Mouse (Mus musculus) cerebellum, adult 11-12 months (tissue): ENCODE measurements around the gene Otop2.
A peak's percentile ranks its signal among the peaks of the same experiment; 100 is the strongest.

ENCODE experiments used
- DNase-seq: peaks from one replicate; pipeline ENCODE4 v3.0.0; 2022

The Otop2 gene

DNA sequence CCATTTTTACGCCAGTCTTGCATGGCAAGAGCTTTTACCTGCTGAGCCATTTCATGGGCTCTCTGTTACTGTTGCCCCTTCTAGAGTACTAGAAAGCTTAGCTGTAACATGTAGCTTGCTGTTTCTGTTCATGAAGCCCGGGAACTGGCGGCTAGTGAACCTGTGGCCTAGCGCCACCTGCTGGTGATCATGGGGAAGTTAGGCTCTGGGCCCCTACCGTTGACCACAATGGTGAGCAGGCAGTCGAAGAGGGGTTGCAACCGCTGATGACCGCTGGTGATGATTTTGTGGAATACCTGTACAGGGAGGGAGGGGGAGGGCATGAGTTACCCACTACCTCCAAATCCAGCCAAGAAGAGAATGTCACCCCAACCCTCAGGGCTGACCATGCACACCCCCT lies 47.2 kb downstream of the Otop2 start:
- peak; percentile 68 for DNase-seq

DNA sequence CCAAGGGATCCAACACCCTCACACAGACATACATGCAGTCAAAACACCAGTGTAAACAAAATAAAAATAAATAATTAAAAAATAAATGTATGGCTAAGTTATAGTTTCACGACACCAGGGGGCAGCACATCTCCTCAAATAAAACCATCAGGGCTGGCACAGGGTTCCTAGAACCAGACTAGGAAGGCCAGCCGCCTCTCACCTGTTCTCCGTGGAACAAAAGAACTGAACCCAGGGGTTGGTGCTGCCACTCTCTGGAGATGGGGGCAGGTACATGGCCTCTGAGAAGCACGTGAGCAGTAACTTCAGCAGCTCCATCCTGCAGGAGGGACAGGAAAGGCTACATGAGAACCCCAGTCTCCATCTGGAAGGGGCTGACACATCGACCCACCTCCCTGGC lies 51.5 kb downstream of the Otop2 start:
- peak; percentile 79 for DNase-seq

GRCm38 (mm10) chr11:115359293-115359692 lies 52.3 kb downstream of the Otop2 start:
- no peak for DNase-seq

DNA sequence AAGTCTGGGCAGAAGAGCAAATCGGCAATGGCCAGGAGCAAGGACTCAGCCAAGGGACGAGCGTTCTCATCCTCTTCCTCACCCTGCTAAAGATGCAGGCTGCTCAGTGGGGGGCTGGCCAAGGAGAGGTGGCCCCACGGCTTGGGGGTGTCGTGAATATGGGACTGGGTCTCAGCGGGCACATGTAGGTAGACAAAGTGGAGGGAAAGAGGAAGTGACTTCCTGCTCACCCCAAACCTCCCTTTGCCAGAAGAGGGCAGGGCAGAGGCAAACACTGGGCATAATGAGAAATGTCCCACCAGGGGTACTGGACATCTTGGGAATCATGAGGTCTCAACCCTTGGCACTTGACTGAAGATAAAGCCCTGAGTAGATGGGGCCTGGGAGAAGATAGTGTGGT lies 52.8 kb downstream of the Otop2 start:
- DNase-seq: no peak

GRCm38 (mm10) chr11:115364136-115364535 lies 57.2 kb downstream of the Otop2 start:
- DNase-seq: no peak

DNA sequence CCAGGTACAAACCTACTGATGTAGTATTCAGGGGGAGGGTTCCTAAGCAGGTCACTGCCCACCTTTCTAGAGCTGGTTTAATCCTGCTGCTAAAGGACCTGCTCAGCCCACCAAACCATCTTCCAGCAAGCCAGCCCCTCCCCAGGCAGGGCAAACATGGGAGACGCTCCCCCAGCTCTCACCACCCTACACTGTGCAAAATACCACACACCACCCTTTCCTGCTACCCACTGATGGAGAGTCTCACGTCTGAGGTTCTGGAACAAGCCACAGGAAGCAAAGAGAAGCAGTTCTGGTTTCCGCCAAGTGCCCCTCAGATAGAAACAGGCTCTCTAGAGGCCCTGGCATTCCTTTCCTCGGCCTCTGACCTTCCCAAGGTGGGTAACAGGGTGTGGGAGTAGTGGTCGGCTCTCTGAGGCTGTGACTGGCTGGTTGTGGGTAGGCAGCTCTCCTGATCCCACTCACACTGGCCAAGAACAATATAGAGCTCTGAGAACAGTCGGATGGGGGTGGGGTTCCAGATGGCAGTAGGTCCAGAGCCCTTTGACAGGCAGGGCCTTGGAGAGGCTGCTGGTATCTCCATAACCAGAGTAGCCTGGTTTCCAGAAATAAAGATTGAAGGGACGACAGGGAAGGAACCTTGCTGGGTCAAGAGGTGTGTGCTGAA lies 59.2 kb downstream of the Otop2 start:
- peak; percentile 64 for DNase-seq

DNA sequence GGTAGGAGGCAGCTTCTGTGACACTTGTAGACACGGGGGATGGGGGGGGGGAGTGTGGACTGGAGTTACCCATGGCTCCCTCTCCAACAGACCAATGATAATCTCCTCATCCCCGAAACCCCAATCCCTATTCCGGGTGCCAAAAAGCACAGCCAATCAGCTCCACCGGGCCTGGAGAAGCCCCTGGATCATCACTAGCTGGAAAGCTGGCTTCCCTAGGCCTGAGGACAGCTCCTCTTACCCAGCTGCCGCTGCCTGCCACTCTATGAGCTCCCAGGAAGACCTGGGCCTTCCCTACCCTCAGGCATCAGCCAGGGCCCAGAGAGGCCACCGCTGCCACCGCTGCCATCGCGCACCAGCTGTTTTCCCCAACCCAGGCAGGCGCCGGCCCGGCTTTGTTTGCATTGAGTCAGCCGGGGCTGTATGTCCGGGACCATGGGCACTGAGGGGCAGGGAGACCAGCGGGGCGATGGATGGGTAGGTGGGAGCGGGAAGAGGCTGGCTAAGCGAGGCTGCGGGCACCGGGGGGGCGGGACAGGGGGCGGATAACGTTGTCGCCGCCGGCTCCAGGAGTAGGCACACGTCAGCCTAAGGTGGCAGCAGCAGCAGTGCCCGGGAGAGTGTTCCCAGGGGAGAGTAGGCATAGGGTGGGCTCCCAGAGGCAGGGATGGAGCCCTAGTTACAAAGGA lies 59.9 kb downstream of the Otop2 start:
- DNase-seq: peak; percentile 79

- peak; percentile 92 for DNase-seq
Observed at GRCm38 (mm10) chr11:115367395-115367944, 60.5 kb downstream of the Otop2 start, which contains the start of gene Hid1. Hid1 (minus strand) TSS chr11:115367756.

DNA sequence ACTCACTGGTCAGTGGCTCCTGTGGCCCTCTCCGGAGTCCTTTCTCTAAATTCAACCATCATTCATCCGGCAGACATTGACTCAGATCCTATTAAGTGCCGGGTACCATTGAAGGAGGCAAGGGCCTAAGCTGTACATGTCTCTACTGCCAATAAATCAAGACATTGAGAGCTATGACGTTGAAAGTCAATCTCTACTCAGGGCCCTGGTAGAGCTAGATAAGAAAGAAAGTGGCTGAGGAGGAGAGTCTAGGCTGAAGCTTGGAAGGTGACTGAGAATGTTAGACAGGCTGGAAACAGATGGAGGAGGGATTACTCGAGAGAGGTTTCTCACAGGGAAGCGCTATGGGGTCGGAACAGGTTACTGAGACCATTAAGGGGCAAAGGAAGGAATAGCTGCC lies 63.4 kb downstream of the Otop2 start:
- DNase-seq: no peak

- DNase-seq: no peak
Observed at GRCm38 (mm10) chr11:115371354-115371753, 64.4 kb downstream of the Otop2 start.

DNA sequence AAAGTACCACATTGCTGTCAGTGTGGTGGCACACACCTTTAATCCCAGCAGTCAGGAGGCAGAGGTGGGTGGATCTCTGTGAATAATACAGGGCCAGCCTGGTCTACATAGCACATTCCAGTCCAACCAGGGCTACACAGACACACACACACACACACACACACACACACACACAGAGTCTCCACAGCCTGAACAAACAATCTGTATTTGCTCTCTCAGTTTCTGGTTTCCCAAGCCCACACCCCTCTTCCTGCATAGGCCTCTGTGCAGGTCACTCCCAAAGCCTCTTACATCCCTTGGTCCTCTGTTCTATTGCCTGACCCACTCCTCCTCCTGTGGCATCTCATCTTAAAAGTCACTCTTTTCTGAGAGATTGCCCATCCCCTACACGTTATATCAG lies 65.1 kb downstream of the Otop2 start:
- DNase-seq: no peak

GRCm38 (mm10) chr11:115372737-115373136 lies 65.8 kb downstream of the Otop2 start:
- DNase-seq: no peak

GRCm38 (mm10) chr11:115373805-115374694 lies 67.1 kb downstream of the Otop2 start:
- peak; percentile 81 for DNase-seq

DNA sequence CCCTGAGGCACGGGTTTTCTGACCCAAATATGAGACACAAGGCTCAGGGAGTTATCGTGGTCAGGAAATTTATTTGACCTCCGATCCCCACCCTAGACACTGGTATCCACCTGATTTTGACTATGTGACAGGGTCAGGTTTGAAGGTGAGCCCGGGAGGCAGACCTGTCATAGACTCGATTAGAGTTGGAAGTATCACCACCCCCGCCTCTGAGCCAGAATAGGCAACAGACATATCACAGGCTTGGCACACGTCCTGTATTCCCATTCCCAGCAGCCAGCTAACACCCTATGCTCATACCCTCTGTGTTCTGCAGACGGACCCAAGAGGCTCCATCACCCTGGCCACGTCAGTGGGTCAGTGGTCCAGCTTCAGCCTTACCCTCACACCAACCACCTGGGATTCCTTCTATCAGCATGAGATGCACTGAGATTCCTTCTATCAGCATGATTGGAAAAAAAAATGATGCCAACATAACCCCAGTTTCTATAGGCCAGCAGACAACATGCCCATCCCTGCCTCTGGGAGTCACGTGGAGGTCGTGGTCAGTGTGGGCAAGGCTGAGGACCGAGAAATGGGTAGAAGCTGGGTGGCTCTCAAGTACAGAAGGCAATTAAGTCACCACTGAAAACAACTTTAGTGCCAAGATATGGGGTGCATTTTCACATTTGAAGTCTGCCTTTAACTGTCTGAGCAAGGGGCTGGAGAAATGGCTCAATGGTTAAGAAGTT lies 67.9 kb downstream of the Otop2 start:
- no peak for DNase-seq

GRCm38 (mm10) chr11:115376722-115377121 lies 69.8 kb downstream of the Otop2 start:
- no peak for DNase-seq

- no peak for DNase-seq
Observed at GRCm38 (mm10) chr11:115377254-115377653, 70.3 kb downstream of the Otop2 start.

- peak; percentile 20 for DNase-seq
Observed at GRCm38 (mm10) chr11:115377854-115378253, 70.9 kb downstream of the Otop2 start.

- no peak for DNase-seq
Observed at GRCm38 (mm10) chr11:115381276-115381675, 74.3 kb downstream of the Otop2 start.
